Mouse (Mus musculus) hindlimb bud, embryonic 11.5 days (tissue): ENCODE measurements around the gene Tnnt2.

Experiments used
- DNase-seq: peaks from one replicate; pipeline ENCODE4 v3.0.0-alpha.2; 2012; ENCODE audit warnings: low read depth, low spot score; ENCODE audit errors: extremely low spot score

Tnnt2 gene

GRCm38 (mm10) chr1:135835716-135836483, at the start of gene Tnnt2:
TSS of gene Tnnt2 (plus strand) at chr1:135836354.
- DNase-seq = no peak

- DNase-seq = peak; percentile 88
Observed at GRCm38 (mm10) chr1:135787799-135788198, 48.4 kb upstream of the Tnnt2 start.

DNA sequence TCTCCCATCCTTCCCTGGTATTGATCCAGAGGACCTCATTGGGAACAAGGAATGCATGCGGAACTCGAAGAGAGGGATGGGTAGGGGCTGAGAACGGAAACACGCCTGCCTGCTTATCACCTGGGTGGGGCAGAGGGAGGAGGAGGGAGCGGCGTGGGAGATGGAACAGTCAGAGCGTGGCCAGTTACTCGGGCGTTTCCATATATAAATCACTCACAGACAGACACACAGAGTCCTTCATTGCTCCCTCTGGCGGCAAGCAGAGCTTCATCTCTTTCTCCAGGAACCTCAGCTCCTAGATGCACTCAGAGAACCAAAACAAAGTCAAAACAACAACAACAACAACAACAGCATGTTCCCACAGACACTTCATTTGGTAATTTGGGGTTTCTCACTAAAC, 47.4 kb upstream of the Tnnt2 start:
- DNase-seq = no peak

DNA sequence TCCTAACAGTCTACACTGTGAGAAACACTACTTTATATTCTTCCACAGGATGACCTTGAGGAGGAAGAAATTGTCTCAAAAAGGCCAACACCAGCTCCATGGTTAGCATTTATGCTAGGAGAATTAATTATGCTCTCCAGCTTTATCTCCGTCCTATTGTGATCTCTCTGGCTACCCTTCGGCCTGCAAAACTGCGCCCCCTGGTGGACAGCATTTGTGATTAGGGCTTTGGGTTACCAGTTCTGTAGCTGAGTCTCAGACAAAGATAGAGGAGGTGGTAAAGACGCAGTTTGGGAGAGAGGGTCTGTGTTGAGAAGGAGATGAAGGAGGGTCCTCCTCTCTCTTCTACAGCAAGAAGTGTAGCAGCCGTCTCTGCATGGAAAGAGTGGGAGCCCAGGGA, 46.3 kb upstream of the Tnnt2 start:
- DNase-seq = peak; percentile 52

GRCm38 (mm10) chr1:135792143-135792939, 43.8 kb upstream of the Tnnt2 start:
- DNase-seq = no peak

DNA sequence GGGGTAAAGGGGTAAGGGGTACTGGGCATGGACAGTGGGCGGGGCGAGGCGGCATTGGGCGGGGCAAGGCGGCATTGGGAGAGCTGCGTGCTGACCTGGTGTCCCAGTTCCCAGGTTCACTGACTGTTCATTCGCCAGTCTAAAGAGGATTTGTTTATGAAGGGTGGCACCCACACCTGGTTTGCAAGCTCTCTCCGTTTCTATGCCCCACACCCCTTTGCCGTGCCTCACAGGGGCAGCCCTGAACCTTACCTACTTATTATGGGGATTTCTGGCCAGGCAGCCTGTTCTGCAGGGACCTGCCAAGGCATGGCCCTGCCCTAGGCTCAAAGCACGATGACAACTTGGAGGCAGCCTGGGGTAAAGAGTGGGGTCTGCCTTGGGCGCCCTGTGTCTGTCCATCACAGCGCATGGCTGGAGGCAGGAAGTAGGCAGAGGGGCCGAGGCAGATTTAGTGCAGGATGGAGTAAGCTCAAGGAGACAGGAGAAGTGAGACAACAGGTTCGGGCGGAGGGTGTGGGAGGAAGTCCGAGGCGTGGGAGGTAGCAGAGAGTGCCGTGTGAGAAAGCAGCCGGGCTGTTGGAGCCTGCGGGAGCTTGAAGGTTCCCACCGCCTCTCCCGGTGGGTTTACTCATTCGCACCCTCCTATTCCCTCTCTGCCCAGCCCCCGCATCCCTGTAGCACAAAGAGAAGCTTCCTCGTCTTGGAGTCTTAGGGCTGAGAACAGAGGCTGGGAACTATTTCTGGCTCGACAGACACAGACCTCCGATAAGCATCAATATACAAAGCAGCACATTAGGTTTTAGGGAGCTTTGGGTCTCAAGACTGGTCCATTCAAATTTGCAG, 42.6 kb upstream of the Tnnt2 start:
- no peak for DNase-seq

DNA sequence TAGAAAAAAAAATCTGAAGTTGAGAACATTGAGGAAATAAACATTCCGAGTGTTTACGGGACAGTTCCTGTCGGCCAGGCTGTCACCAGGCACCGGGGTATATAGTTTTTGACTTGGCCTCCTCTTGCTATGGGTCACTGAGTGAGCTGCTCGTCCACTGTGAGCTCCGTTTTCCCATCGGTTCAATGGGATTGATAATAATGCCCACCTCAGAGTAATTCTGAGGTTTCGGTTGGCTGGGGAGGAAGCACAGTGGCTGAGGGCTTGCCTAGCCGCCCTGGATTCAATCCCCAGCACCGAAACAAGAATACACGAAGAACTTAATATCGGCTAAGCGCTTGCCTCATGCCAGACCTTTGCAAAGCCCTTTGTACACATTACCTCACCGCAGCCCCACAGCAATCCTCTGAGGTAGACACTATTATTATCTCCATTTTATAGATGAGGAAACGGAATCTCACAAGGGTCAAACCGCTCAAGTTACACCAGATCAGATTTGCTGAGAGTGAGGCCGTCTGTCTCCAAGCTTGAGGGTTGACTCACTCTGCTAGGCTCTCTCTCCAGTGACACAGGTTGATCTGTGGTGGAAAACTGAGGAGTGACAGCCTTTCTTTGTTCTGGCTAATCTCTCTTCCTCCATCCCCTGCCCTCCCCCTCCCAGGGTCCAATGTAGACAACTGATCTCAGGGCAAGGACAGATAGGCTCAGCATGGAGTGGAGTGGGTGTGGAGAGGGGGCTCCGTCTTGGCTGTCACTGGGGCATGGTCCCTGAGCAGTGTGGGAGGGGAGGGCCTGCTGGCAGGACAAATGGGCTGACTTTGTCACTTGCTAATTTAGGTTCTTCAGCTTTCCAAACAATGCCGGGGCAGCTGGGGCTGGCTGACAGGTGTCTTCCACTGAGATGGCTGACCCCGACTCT, 41.7 kb upstream of the Tnnt2 start:
- no peak for DNase-seq

GRCm38 (mm10) chr1:135798492-135798891, 37.7 kb upstream of the Tnnt2 start:
- DNase-seq = no peak

DNA sequence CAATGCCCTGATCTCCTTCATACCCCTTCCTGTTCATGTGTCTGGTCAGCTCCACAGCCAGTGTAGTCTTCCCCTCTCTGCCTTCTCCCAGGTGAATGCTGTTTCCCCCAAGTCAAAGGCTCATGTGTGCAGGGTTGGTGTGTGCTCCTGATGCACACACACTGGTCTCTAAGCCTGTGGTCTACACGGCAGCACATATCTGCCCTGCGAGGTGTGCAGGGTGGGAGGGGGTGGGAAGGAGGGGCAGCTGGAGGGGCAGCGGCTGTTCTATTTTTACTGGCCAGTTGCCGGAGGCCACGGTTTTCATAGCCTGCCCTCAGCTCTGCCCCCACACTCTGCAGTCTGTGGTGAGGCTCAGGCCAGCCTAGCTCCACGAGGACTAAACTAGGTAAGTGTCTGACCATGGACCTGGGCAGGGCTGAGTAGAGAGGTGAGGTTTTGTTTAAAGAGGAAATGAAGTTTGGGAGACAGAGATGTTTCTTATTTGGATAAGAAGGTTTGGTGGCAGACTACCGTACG, 37.0 kb upstream of the Tnnt2 start:
- DNase-seq = no peak

DNA sequence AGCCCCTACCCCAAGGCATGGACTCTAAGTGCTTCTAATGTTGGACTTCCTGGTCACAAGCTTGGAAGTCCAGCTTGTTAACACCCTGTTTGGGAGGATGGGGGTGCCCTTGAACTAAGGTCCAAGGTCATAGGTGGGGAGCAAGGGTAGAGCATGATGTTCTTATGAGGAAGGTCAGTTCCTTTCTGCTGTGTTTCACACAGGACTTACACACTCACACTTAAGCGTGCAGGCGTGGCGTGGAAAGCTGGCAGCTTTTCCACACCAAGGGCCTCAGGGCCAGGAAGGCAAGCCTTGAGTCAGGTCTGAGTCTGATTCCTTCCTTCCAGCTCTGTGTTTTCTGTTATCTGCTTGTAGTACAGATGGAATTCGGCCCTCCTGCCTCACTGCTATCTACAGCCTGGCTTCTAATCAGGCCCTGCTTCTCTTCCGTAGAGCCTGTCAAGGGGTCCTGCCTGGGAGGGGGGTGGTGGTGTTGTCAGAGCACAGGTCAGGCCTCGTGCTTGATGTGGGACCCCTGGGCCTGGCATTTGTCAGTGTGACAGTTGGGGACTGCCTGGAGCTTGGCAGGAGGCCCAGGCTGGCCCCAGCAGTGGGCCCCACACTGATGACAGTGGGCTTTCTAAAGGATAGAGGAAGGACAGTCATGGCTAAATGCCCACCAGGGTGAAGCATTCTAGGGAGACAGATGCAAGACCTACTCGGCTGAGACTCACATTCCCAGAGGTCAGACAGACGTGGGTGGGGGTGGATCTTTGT, 35.8 kb upstream of the Tnnt2 start:
- no peak for DNase-seq

DNA sequence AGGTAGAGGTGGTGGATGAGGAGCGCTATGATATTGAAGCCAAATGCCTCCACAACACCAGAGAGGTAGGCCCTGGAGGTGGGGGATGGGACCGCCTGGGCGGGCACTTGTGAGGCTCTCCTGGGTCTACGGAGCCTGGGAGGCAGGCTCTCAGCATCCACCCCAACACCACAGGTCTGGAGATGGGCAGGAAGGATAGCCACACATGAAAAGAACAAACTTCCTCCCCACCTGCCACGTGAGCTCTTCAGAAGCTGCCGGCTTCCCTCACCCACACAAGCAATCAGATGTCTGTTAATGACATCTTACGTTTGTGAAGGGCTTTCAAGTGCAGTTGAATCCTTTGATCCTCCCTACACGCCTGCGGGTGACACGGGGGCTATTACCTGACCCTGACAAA, 28.6 kb upstream of the Tnnt2 start:
- no peak for DNase-seq

- DNase-seq = no peak
Observed at GRCm38 (mm10) chr1:135810180-135810579, 26.0 kb upstream of the Tnnt2 start.

GRCm38 (mm10) chr1:135811016-135811646, 25.0 kb upstream of the Tnnt2 start:
- peak; percentile 52 for DNase-seq

DNA sequence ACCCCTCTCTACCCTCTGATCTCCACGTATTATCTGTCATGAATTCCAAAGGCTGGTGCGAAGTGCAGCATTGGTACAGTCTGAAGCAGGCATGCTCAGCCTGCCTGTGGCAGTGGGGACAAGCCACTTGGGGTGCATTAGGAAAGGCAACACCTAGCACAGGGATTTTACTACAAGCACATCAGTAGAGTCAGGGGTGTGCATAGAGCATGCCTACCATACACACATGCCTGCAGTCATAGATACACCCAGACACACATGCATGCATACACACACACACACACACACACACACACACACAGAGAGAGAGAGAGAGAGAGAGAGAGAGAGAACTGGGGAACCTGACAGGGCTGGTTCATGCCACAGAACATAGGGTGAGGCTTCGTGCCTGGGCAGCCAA, 23.9 kb upstream of the Tnnt2 start:
- no peak for DNase-seq

DNA sequence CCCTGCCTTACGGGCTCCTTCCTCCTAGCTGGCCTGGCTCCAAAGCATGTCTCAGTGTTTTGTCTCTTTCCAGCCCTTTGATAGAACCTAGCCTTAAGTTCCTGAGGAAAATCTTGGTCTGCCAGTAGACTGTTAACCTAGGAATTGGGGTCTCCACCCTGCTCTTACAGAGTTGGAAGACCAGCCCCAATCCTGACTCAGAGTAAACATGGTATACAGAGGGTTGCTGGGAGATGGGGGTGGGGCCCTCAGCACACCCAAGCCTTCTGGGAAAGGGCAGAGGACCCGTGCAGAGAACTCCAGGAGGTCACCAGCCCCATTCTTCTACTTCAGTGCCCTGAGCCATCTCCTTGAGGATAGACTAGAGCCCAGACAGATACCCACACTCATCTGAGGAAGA, 23.5 kb upstream of the Tnnt2 start:
- DNase-seq = no peak

- DNase-seq = no peak
Observed at GRCm38 (mm10) chr1:135813071-135813470, 23.1 kb upstream of the Tnnt2 start.

GRCm38 (mm10) chr1:135813687-135814395, 22.3 kb upstream of the Tnnt2 start:
- no peak for DNase-seq

GRCm38 (mm10) chr1:135814531-135814930, 21.6 kb upstream of the Tnnt2 start:
- no peak for DNase-seq
